Mouse (Mus musculus) C2C12 (cell line): ENCODE measurements around the gene Gm20708. TPM values are rescaled to one million over a fixed set of nuclear protein-coding genes. Genes with fewer than 3 reads are reported as not detected.

Source experiments
- H3K27me3 ChIP-seq: one replicate; pipeline ENCODE4 v1.6.1; 2011; ENCODE audit not compliant: control insufficient read depth, insufficient read depth, insufficient read length
- H3K36me3 ChIP-seq: one replicate; pipeline ENCODE4 v1.6.1; 2011; ENCODE audit not compliant: control insufficient read depth, insufficient read depth
- H3K4me3 ChIP-seq: one replicate; pipeline ENCODE4 v1.5.1; 2011; ENCODE audit warnings: mild to moderate bottlenecking, control low read depth; ENCODE audit not compliant: poor library complexity, insufficient read depth, severe bottlenecking
- H3K79me2 ChIP-seq: one replicate; pipeline ENCODE4 v1.6.1; 2011; ENCODE audit not compliant: control insufficient read depth, insufficient read depth
- H3K79me3 ChIP-seq: one replicate; pipeline ENCODE4 v1.6.1; 2011; ENCODE audit warnings: low read depth, control low read depth
- H3ac ChIP-seq: one replicate; pipeline ENCODE3; 2011; ENCODE audit warnings: low read depth; ENCODE audit not compliant: control insufficient read depth, insufficient read length
- CEBPB ChIP-seq: IDR thresholded peaks from one replicate; pipeline ENCODE4 v1.6.1; 2011; ENCODE audit warnings: low read depth, mild to moderate bottlenecking, control low read depth, moderate library complexity
- CTCF ChIP-seq: IDR thresholded peaks from one replicate; pipeline ENCODE4 v1.5.1; 2011; ENCODE audit not compliant: control insufficient read depth, insufficient read depth, insufficient read length
- FOSL1 ChIP-seq: IDR thresholded peaks from one replicate; pipeline ENCODE4 v1.8.0; 2011; ENCODE audit warnings: mild to moderate bottlenecking, low read length; ENCODE audit not compliant: poor library complexity, insufficient read depth, severe bottlenecking
- MAX ChIP-seq: IDR thresholded peaks from one replicate; pipeline ENCODE4 v1.6.1; 2011; ENCODE audit warnings: mild to moderate bottlenecking, control low read depth
- MYOD1 ChIP-seq: IDR thresholded peaks from one replicate; pipeline ENCODE4 v1.6.1; 2011; ENCODE audit warnings: low read depth; ENCODE audit not compliant: control insufficient read depth, insufficient read length
- MYOG ChIP-seq: IDR thresholded peaks from one replicate; pipeline ENCODE4 v1.6.1; 2011; ENCODE audit not compliant: control insufficient read depth, insufficient read length; ENCODE audit errors: extremely low read depth
- USF1 ChIP-seq: IDR thresholded peaks from one replicate; pipeline ENCODE4 v1.6.1; 2011; ENCODE audit warnings: low read depth, mild to moderate bottlenecking, control low read depth, moderate library complexity
- polyA plus RNA-seq: library from polyadenylated mRNA; unstranded; fragments of >200 nt; fragmentation: generic; extraction: Trizol; gene quantifications from one replicate; pipeline ENCODE4 v1.2.1, GENCODE M21; 2012; ENCODE audit warnings: missing spikeins

Gm20708 gene
- polyA plus RNA-seq, 1 experiment, result 0.16 TPM

GRCm38 (mm10) chr11:117855360-117855759, 45.9 kb downstream of the Gm20708 start:
- Histone ChIP-seq H3K36me3 (peaks cover 72% of the 10 kb centered on the region), H3K79me3 (peaks cover 41% of the 10 kb centered on the region), H3K27me3 (no peaks in the 10 kb centered on the region), H3K4me3 (no peak overlapping the region), H3ac (no peak overlapping the region), H3K79me2 (peaks cover 49% of the 10 kb centered on the region)
- no peak for TF ChIP-seq CEBPB
- no peak for TF ChIP-seq USF1
- no peak for TF ChIP-seq CTCF
- no peak for TF ChIP-seq MAX
- TF ChIP-seq FOSL1, result no peak
- no peak for TF ChIP-seq MYOD1
- TF ChIP-seq MYOG, result no peak

- H3K79me3 ChIP-seq, result peaks cover 36% of the 10 kb centered on the region
- H3K36me3 ChIP-seq, result peaks cover 65% of the 10 kb centered on the region
- peaks cover 43% of the 10 kb centered on the region for H3K79me2 ChIP-seq
- TF ChIP-seq CTCF (no peak), MYOD1 (no peak), FOSL1 (no peak), MYOG (no peak), CEBPB (no peak), MAX (no peak), USF1 (no peak)
- H3K4me3 ChIP-seq, result no peak overlapping the region
- H3ac ChIP-seq, result no peak overlapping the region
- no peaks in the 10 kb centered on the region for H3K27me3 ChIP-seq
These were observed 46.5 kb downstream of the Gm20708 start for GRCm38 (mm10) chr11:117855975-117856374.

- peaks cover 28% of the 10 kb centered on the region for H3K79me2 ChIP-seq
- H3K27me3 ChIP-seq, result no peaks in the 10 kb centered on the region
- peaks cover 51% of the 10 kb centered on the region for H3K36me3 ChIP-seq
- TF ChIP-seq MAX (no peak), MYOG (no peak), FOSL1 (no peak), CTCF (no peak)
- no peak overlapping the region for H3ac ChIP-seq
- H3K4me3 ChIP-seq, result no peak overlapping the region
- H3K79me3 ChIP-seq, result peaks cover 21% of the 10 kb centered on the region
These were observed 48.0 kb downstream of the Gm20708 start for GRCm38 (mm10) chr11:117857462-117857861.

GRCm38 (mm10) chr11:117858392-117858791, 48.9 kb downstream of the Gm20708 start:
- TF ChIP-seq USF1 (no peak), MYOG (no peak), FOSL1 (no peak), MAX (no peak), CEBPB (no peak), CTCF (no peak), MYOD1 (no peak)
- no peak overlapping the region for H3K4me3 ChIP-seq
- H3K79me2 ChIP-seq, result peaks cover 19% of the 10 kb centered on the region
- H3K27me3 ChIP-seq, result no peaks in the 10 kb centered on the region
- no peak overlapping the region for H3ac ChIP-seq
- H3K36me3 ChIP-seq, result peaks cover 41% of the 10 kb centered on the region
- H3K79me3 ChIP-seq, result peaks cover 12% of the 10 kb centered on the region

GRCm38 (mm10) chr11:117860601-117861000, 51.1 kb downstream of the Gm20708 start, which contains the start of gene Tmem235:
Tmem235 (plus strand) TSS chr11:117860752.
- Histone ChIP-seq H3K27me3 (no peaks in the 10 kb centered on the region), H3K36me3 (peaks cover 21% of the 10 kb centered on the region), H3ac (no peak within 1 kb of the TSS), H3K79me2 (peaks cover 2% of the 10 kb centered on the region), H3K79me3 (peaks cover 2% of the 10 kb centered on the region), H3K4me3 (no peak within 1 kb of the TSS)
- no peak for TF ChIP-seq USF1
- TF ChIP-seq CTCF, result no peak
- TF ChIP-seq FOSL1, result no peak
- TF ChIP-seq MYOD1, result no peak
- TF ChIP-seq MYOG, result no peak
- TF ChIP-seq MAX, result no peak
- TF ChIP-seq CEBPB, result no peak
